Mouse (Mus musculus): ENCODE measurements around the gene Gxylt2. TPM values are rescaled to one million over a fixed set of nuclear protein-coding genes. Genes with fewer than 3 reads are reported as not detected.

The Gxylt2 gene
- polyA plus RNA-seq, 1 experiment from 2014 or later, result 0.01 TPM

DNA sequence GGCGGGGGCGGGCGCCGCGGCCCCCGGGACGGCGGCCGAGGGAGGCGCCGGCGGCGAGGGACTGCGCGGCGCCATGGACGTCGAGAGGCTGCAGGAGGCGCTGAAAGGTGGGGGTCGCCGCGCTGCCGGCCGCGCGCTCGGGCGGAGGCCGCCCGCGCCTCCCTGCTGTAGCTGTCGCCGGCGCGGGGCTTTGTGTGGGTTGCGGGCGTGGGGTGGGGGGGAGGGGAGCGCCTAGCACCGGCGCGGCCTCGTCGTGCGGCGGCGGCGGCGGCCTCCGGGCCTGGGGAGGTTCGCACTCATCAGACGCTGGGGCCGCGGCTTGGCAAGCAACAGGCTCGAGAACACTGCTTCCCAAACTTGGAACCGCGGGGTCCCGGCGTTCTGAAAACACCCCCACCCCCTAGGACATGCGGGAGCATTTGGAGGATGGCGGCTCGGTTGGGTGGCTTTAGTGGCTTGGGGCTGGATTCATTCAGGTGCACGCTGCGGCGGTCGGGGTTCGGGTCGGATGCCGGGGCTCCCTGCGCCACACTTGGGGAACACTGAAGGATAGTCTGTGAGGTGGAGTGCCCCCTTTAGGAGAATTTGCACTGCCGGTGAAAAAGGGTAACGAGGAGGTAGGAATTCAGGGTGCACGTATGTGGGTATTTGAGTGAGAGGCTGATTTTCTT is 129.4 kb downstream of the Gxylt2 start:
- TF ChIP-seq EP300 (IDR thresholded peaks at IDR 0.05; ENCODE audit: low read depth), result no peak
- TF ChIP-seq CTCF (IDR thresholded peaks at IDR 0.05; ENCODE audit: low read depth), result peak; percentile 50; the same call in 1 of the 2 replicates
- WGBS (ENCODE audit: insufficient replicate concordance), result 2% methylated on average over 36 of the region's 72 CpGs
- Histone ChIP-seq H3K9me3 (ENCODE audit: low read length) (no peaks in the 10 kb centered on the region), H3K9ac (replicated peaks) (peak overlapping the region; percentile 83), H3K27me3 (ENCODE audit: insufficient read depth, low read length) (no peaks in the 10 kb centered on the region), H3K4me3 (ENCODE audit: low read depth, low read length) (peak overlapping the region; percentile 93), H3K4me2 (ENCODE audit: low read depth, low read length) (peak overlapping the region; percentile 87), H3K4me1 (ENCODE audit: insufficient read depth) (peaks cover 9% of the 10 kb centered on the region), H3K36me3 (replicated peaks; ENCODE audit: insufficient read depth, low read length) (peaks cover 24% of the 10 kb centered on the region), H3K27ac (ENCODE audit: low read depth) (peak overlapping the region; percentile 84)
- ATAC-seq, result peak; percentile 85
- DNase-seq, result peak; percentile 66

DNA sequence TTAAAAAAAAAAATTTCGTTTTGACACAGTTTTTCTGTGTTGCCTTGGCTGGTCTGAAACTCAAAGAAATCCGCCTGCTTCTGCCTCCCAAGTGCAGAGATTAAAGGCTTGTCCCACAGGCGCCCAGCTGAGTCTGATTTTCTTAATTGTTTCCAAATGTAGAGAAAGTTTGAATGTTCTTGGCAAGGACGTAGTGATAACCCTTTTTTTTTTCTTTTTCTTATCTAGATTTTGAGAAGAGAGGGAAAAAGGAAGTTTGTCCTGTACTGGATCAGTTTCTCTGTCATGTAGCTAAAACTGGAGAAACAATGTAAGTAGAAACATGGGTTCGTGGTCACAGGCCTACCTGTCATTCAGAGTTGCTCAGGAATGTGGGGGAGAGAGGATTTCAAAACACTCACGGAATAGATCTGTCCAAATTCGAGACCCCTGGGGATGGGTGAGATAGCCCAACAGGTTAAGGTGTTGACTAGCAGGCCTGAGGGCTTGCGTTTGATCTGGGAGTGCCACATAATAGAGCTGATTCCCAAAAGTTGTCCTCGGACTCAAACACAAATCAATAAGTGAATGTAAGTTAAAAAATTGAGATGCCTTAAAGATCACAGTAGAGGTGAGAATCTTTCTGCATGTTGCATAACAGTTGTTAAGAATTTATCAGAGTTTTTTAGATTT is 130.1 kb downstream of the Gxylt2 start:
- peak overlapping the region; percentile 84; the same call in 1 of the 2 replicates for H3K27ac ChIP-seq (ENCODE audit: low read depth)

DNA sequence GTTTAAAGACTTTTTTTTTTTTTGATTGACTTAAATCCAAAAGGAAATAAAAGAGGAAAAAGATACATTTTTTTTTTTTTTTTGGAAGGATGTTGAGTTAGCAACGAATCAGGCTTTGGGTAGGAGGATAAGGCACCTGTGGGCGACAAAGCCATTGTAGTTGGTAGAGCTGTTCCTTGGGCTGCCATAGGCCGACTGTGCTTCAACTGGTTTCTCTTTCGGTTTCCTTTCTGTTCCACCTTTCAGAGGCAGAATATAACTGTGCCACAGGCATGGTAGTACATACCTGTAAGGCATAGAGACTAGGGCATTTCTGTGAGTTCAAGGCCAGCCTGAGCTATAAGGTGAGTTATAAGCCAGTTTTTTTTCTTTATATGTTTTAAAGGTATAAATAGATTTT is 140.5 kb downstream of the Gxylt2 start:
- WGBS (ENCODE audit: insufficient replicate concordance), result 86% methylated on average over 4 of the region's 4 CpGs
- Histone ChIP-seq H3K4me1 (ENCODE audit: insufficient read depth) (peaks cover 6% of the 10 kb centered on the region; the same call in 1 of the 2 replicates), H3K4me2 (ENCODE audit: low read depth, low read length) (no peak overlapping the region), H3K9ac (replicated peaks) (no peak overlapping the region), H3K27me3 (ENCODE audit: insufficient read depth, low read length) (no peaks in the 10 kb centered on the region), H3K4me3 (ENCODE audit: low read depth, low read length) (no peak overlapping the region), H3K9me3 (ENCODE audit: low read length) (no peaks in the 10 kb centered on the region), H3K36me3 (replicated peaks; ENCODE audit: insufficient read depth, low read length) (peaks cover 34% of the 10 kb centered on the region), H3K27ac (ENCODE audit: low read depth) (no peak overlapping the region)
- ATAC-seq (no peak), DNase-seq (no peak)
- TF ChIP-seq EP300 (IDR thresholded peaks at IDR 0.05; ENCODE audit: low read depth), result no peak
- TF ChIP-seq CTCF (IDR thresholded peaks at IDR 0.05; ENCODE audit: low read depth), result no peak

More for the DNA sequence above, 130.1 kb downstream of the Gxylt2 start:
- no peak for TF ChIP-seq EP300 (IDR thresholded peaks at IDR 0.05; ENCODE audit: low read depth)
- no peak for TF ChIP-seq CTCF (IDR thresholded peaks at IDR 0.05; ENCODE audit: low read depth)
- Histone ChIP-seq H3K27me3 (ENCODE audit: insufficient read depth, low read length) (no peaks in the 10 kb centered on the region), H3K9ac (replicated peaks) (peak overlapping the region; percentile 83), H3K4me1 (ENCODE audit: insufficient read depth) (peaks cover 9% of the 10 kb centered on the region), H3K36me3 (replicated peaks; ENCODE audit: insufficient read depth, low read length) (peaks cover 28% of the 10 kb centered on the region), H3K4me2 (ENCODE audit: low read depth, low read length) (peak overlapping the region; percentile 87), H3K4me3 (ENCODE audit: low read depth, low read length) (peak overlapping the region; percentile 93), H3K9me3 (ENCODE audit: low read length) (no peaks in the 10 kb centered on the region)
- DNase-seq (no peak), ATAC-seq (no peak)
- WGBS (ENCODE audit: insufficient replicate concordance), result 24% methylated on average over 9 of the region's 9 CpGs

- TF ChIP-seq EP300 (IDR thresholded peaks at IDR 0.05; ENCODE audit: low read depth), result no peak
- TF ChIP-seq CTCF (IDR thresholded peaks at IDR 0.05; ENCODE audit: low read depth), result no peak
- Histone ChIP-seq H3K4me3 (ENCODE audit: low read depth, low read length) (no peak overlapping the region), H3K9ac (replicated peaks) (no peak overlapping the region), H3K27me3 (ENCODE audit: insufficient read depth, low read length) (no peaks in the 10 kb centered on the region), H3K9me3 (ENCODE audit: low read length) (no peaks in the 10 kb centered on the region), H3K4me1 (ENCODE audit: insufficient read depth) (peaks cover 23% of the 10 kb centered on the region), H3K27ac (ENCODE audit: low read depth) (no peak overlapping the region), H3K4me2 (ENCODE audit: low read depth, low read length) (no peak overlapping the region), H3K36me3 (replicated peaks; ENCODE audit: insufficient read depth, low read length) (peaks cover 17% of the 10 kb centered on the region)
- ATAC-seq (no peak), DNase-seq (no peak)
- WGBS (ENCODE audit: insufficient replicate concordance), result 78% methylated on average over 5 of the region's 5 CpGs
Measured at GRCm38 (mm10) chr6:100847264-100847663, 142.7 kb downstream of the Gxylt2 start.

GRCm38 (mm10) chr6:100848682-100849375 is 144.3 kb downstream of the Gxylt2 start:
- no peak for TF ChIP-seq CTCF (IDR thresholded peaks at IDR 0.05; ENCODE audit: low read depth)
- TF ChIP-seq EP300 (IDR thresholded peaks at IDR 0.05; ENCODE audit: low read depth), result no peak
- peaks cover 23% of the 10 kb centered on the region for H3K4me1 ChIP-seq (ENCODE audit: insufficient read depth)
- 80% methylated on average over 9 of the region's 9 CpGs for WGBS (ENCODE audit: insufficient replicate concordance)
- H3K27ac ChIP-seq (ENCODE audit: low read depth), result no peak overlapping the region
- no peaks in the 10 kb centered on the region for H3K27me3 ChIP-seq (ENCODE audit: insufficient read depth, low read length)
- no peak overlapping the region for H3K4me3 ChIP-seq (ENCODE audit: low read depth, low read length)
- H3K9me3 ChIP-seq (ENCODE audit: low read length), result no peaks in the 10 kb centered on the region
- ATAC-seq (no peak), DNase-seq (no peak)
- no peak overlapping the region for H3K4me2 ChIP-seq (ENCODE audit: low read depth, low read length)
- H3K9ac ChIP-seq (replicated peaks), result no peak overlapping the region
- H3K36me3 ChIP-seq (replicated peaks; ENCODE audit: insufficient read depth, low read length), result peaks cover 7% of the 10 kb centered on the region

DNA sequence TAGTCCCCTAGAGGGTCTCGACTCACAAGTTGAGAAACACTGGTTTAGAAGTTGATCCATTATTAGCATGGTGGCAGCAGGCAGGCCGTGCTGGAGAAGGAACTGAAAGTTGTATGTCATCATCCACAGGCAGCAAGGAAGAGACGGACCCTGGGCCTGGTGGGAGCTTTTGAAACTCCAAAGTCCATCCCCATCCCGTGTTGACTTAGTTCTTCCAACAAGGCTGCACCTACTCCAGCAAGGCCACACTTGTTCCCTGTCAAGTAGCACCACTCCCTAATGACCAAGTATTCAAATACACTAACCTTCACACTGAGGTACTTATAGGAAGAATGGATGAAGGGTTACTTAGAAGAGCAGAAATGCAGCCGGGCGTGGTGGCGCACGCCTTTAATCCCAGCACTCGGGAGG is 146.1 kb downstream of the Gxylt2 start:
- ATAC-seq (peak; percentile 67), DNase-seq (peak; percentile 25)
- Histone ChIP-seq H3K4me1 (ENCODE audit: insufficient read depth) (peaks cover 23% of the 10 kb centered on the region), H3K9me3 (ENCODE audit: low read length) (no peaks in the 10 kb centered on the region), H3K9ac (replicated peaks) (no peak overlapping the region), H3K36me3 (replicated peaks; ENCODE audit: insufficient read depth, low read length) (peaks cover 7% of the 10 kb centered on the region), H3K4me2 (ENCODE audit: low read depth, low read length) (no peak overlapping the region), H3K27me3 (ENCODE audit: insufficient read depth, low read length) (no peaks in the 10 kb centered on the region), H3K4me3 (ENCODE audit: low read depth, low read length) (no peak overlapping the region), H3K27ac (ENCODE audit: low read depth) (no peak overlapping the region)
- WGBS (ENCODE audit: insufficient replicate concordance), result 61% methylated on average over 9 of the region's 9 CpGs
- no peak for TF ChIP-seq EP300 (IDR thresholded peaks at IDR 0.05; ENCODE audit: low read depth)
- no peak for TF ChIP-seq CTCF (IDR thresholded peaks at IDR 0.05; ENCODE audit: low read depth)
